ENCODE assay signal across 9 mouse cellular contexts in genomic region chr2:75701822-75702587, GRCm38 (mm10). TPM values are rescaled to one million over a fixed set of nuclear protein-coding genes. Genes with fewer than 3 reads are reported as not detected.
DNase-seq lines count a peak whose midpoint lies in the region; ATAC-seq and TF ChIP-seq lines count a peak whose summit lies in the region.
"Had no signal": no experiment of that assay in that cellular context is flagged by ENCODE, and none has a peak within 500 bp of the region (broad histone marks: within the 10 kb centered on the region; RNA-seq: fewer than 3 reads in every experiment).

No protein-coding gene starts in this region.

- H3K4me1 ChIP-seq in heart, adult 2 months (ENCODE audit: control insufficient read depth, insufficient read depth, low read length): peaks cover 23% of the 10 kb centered on the region
- peaks cover 14% of the 10 kb centered on the region; the same call in 1 of the 2 replicates for H3K4me1 ChIP-seq in neural tube, embryonic 11.5 days (ENCODE audit: control insufficient read depth, insufficient read depth, low read length)
- peaks cover 26% of the 10 kb centered on the region for H3K4me1 ChIP-seq in limb, embryonic 14.5 days (ENCODE audit: control insufficient read depth, insufficient read depth, low read length)

- no peak for DNase-seq in heart, adult 2 months
- DNase-seq in heart, adult 8-10 months (ENCODE audit: low spot score): no peak
- no peak for DNase-seq in neural tube, embryonic 11.5 days (ENCODE audit: low spot score)
- DNase-seq in neural tube, embryonic 10.5 days (ENCODE audit: extremely low spot score, low spot score): no peak
- no peak for DNase-seq in limb, embryonic 14.5 days (ENCODE audit: low spot score)
- DNase-seq in embryo, embryonic 10.5 days (ENCODE audit: low spot score): no peak
- no peak for DNase-seq in spleen, adult 12 weeks (ENCODE audit: low spot score)
- no peak for DNase-seq in ovary, postnatal 36 days (ENCODE audit: low spot score)
- DNase-seq: gastrocnemius, postnatal 36 days had no signal

- TF ChIP-seq POLR2A in heart, adult 2 months (IDR thresholded peaks at IDR 0.05; ENCODE audit: insufficient read depth, low read depth, low read length): no peak
- TF ChIP-seq POLR2A in limb, embryonic 14.5 days (IDR thresholded peaks at IDR 0.05; ENCODE audit: borderline replicate concordance, extremely low read depth, insufficient read depth, insufficient read length): no peak

- TF ChIP-seq CTCF in heart, adult 2 months (IDR thresholded peaks at IDR 0.05): no peak

- intact Hi-C loops in heart, adult 2 months (cut with DNase I): loop anchor here (2.0 to 10.0 kb wide), 2 partner anchors 15 to 97 kb away; no protein-coding TSS in a partner anchor

- H3K27ac ChIP-seq in heart, adult 2 months: peak overlapping the region; percentile 100
- no peak overlapping the region for H3K27ac ChIP-seq in neural tube, embryonic 11.5 days (ENCODE audit: low read depth, low read length)
- no peak overlapping the region; the same call in 1 of the 2 replicates for H3K27ac ChIP-seq in limb, embryonic 14.5 days (replicated peaks; ENCODE audit: low read depth, low read length)

- H3K4me2 ChIP-seq in neural tube, embryonic 11.5 days (ENCODE audit: low read depth): peak overlapping the region; percentile 75; the same call in 1 of the 2 replicates
- peak overlapping the region; percentile 78 for H3K4me2 ChIP-seq in limb, embryonic 14.5 days (replicated peaks; ENCODE audit: low read depth, low read length, severe bottlenecking)

- 12% methylated on average over 9 of the region's 9 CpGs for WGBS in heart, adult 2 months
- WGBS in neural tube, embryonic 11.5 days: 89% methylated on average over 9 of the region's 9 CpGs
- 80% methylated on average over 9 of the region's 9 CpGs for WGBS in limb, embryonic 14.5 days

- H3K9ac ChIP-seq in heart, adult 2 months (ENCODE audit: low read depth, low read length): peak overlapping the region; percentile 50; the same call in 1 of the 2 replicates
- no peak overlapping the region for H3K9ac ChIP-seq in neural tube, embryonic 11.5 days (ENCODE audit: low read length)
- H3K9ac ChIP-seq in limb, embryonic 14.5 days (ENCODE audit: low read depth, low read length, severe bottlenecking): no peak overlapping the region

- H3K27me3 ChIP-seq in heart, adult 2 months (ENCODE audit: control insufficient read depth, insufficient read depth, low read length): no peaks in the 10 kb centered on the region
- H3K27me3 ChIP-seq in neural tube, embryonic 11.5 days (ENCODE audit: control insufficient read depth, insufficient read depth, low read length): no peaks in the 10 kb centered on the region
- H3K27me3 ChIP-seq in limb, embryonic 14.5 days (ENCODE audit: control insufficient read depth, insufficient read depth, low read length): no peaks in the 10 kb centered on the region

- TF ChIP-seq EP300 in heart, adult 2 months (IDR thresholded peaks at IDR 0.05; ENCODE audit: insufficient read depth, low read depth, low read length): no peak

- no peaks in the 10 kb centered on the region for H3K9me3 ChIP-seq in neural tube, embryonic 11.5 days (ENCODE audit: control insufficient read depth, low read length)
- H3K9me3 ChIP-seq in limb, embryonic 14.5 days (ENCODE audit: control insufficient read depth, low read length): no peaks in the 10 kb centered on the region

- no peak for ATAC-seq in neural tube, embryonic 11.5 days (ENCODE audit: insufficient read depth, low FRiP score, low TSS enrichment)
- no peak for ATAC-seq in limb, embryonic 14.5 days (ENCODE audit: low FRiP score, low read depth)

- peak overlapping the region; percentile 98 for H3K4me3 ChIP-seq in heart, adult 2 months
- H3K4me3 ChIP-seq in neural tube, embryonic 11.5 days (ENCODE audit: low read depth, low read length): no peak overlapping the region; the same call in 1 of the 2 replicates
- peak overlapping the region; percentile 83 for H3K4me3 ChIP-seq in limb, embryonic 14.5 days (replicated peaks; ENCODE audit: low read length)

- H3K79me2 ChIP-seq in heart, adult 2 months (replicated peaks; ENCODE audit: control insufficient read depth, insufficient read depth, low read length): peaks cover 10% of the 10 kb centered on the region

- H3K36me3 ChIP-seq in heart, adult 2 months (ENCODE audit: control insufficient read depth, insufficient read depth, low read length): peaks cover 37% of the 10 kb centered on the region
- H3K36me3 ChIP-seq in neural tube, embryonic 11.5 days (ENCODE audit: control insufficient read depth, insufficient read depth, low read length): no peaks in the 10 kb centered on the region
- H3K36me3 ChIP-seq in limb, embryonic 14.5 days (ENCODE audit: control insufficient read depth, insufficient read depth, low read length): no peaks in the 10 kb centered on the region

RNA-seq across cellular contexts. Expression of gene Nfe2l2, which starts 2.4 kb away (rescaled TPM):
- 10 to 100 TPM; 56.2 to 67.1 TPM for total RNA-seq in heart, adult 2 months (2021)
- 36.5 and 52.4 TPM in 2 replicates for polyA plus RNA-seq in heart, adult 2 months (2012; rRNA removed)
- 10 to 100 TPM; 57.9 to 75.1 (median 64.5) TPM for total RNA-seq in heart, adult 8-10 months (2022)
- polyA plus RNA-seq in neural tube, embryonic 11.5 days (2014; fragmentation: Nextera tagmentation; extraction: Ambion mirVana): 26.5 and 31.4 TPM in 2 replicates
- polyA plus RNA-seq in limb, embryonic 14.5 days (2012; rRNA removed): 28.3 and 32.5 TPM in 2 replicates
- 37.4 and 37.6 TPM in 2 replicates for polyA plus RNA-seq in limb, embryonic 14.5 days (2014; fragmentation: Nextera tagmentation; extraction: Ambion mirVana)

RNA-seq across cellular contexts. Expression of gene Hnrnpa3, which starts 42.9 kb away (rescaled TPM):
- total RNA-seq in heart, adult 2 months (2021): 100 to 1,000 TPM; 177 to 180 TPM
- polyA plus RNA-seq in heart, adult 2 months (2012; rRNA removed): 18.5 and 44.9 TPM in 2 replicates
- total RNA-seq in heart, adult 8-10 months (2022): 100 to 1,000 TPM; 132 to 185 (median 159) TPM
- 292 and 301 TPM in 2 replicates for polyA plus RNA-seq in neural tube, embryonic 11.5 days (2014; fragmentation: Nextera tagmentation; extraction: Ambion mirVana)
- 352 and 733 TPM in 2 replicates for polyA plus RNA-seq in limb, embryonic 14.5 days (2012; rRNA removed)
- polyA plus RNA-seq in limb, embryonic 14.5 days (2014; fragmentation: Nextera tagmentation; extraction: Ambion mirVana): 231 and 233 TPM in 2 replicates
